Comparison of ENCODE assay signal across 15 mouse cellular contexts in genomic region chr8:93627626-93628025, GRCm38 (mm10).
DNase-seq lines count a peak whose midpoint lies in the region; ATAC-seq lines count a peak whose summit lies in the region.
"Had no signal": no experiment of that assay in that cellular context is flagged by ENCODE, and none has a peak within 500 bp of the region (broad histone marks: within the 10 kb centered on the region; RNA-seq: fewer than 3 reads in every experiment).

No protein-coding gene starts in this region.

- H3K9ac ChIP-seq in hindbrain, embryonic 11.5 days (ENCODE audit: low read depth, low read length) = no peak overlapping the region
- H3K9ac ChIP-seq in forebrain, embryonic 15.5 days (replicated peaks) = no peak overlapping the region
- H3K9ac ChIP-seq: limb, embryonic 13.5 days had no signal

- no peak for ATAC-seq in hindbrain, embryonic 11.5 days (ENCODE audit: low FRiP score)
- peak; percentile 65 for ATAC-seq in forebrain, embryonic 15.5 days (replicated peaks)
- ATAC-seq in megakaryocyte progenitor cell, adult 5-6 weeks (replicated peaks; ENCODE audit: poor library complexity) = no peak
- ATAC-seq: intestine, postnatal 0 days had no signal

- no peak overlapping the region for H3K27ac ChIP-seq in hindbrain, embryonic 11.5 days (ENCODE audit: low read depth, low read length)
- H3K27ac ChIP-seq in hindbrain, embryonic 10.5 days = no peak overlapping the region
- peak overlapping the region; percentile 78 for H3K27ac ChIP-seq in forebrain, embryonic 15.5 days (replicated peaks)
- H3K27ac ChIP-seq: heart, adult 2 months; limb, embryonic 13.5 days had no signal

- no peak overlapping the region for H3K4me3 ChIP-seq in hindbrain, embryonic 11.5 days (ENCODE audit: low read depth, low read length)
- no peak overlapping the region for H3K4me3 ChIP-seq in hindbrain, embryonic 10.5 days
- no peak overlapping the region for H3K4me3 ChIP-seq in forebrain, embryonic 15.5 days
- H3K4me3 ChIP-seq: embryonic facial prominence, embryonic 12.5 days; heart, adult 2 months had no signal

- DNase-seq in cerebellum, postnatal 14 days = peak; percentile 26 to 32
- DNase-seq in cerebellum, adult 8-10 months = no peak
- peak; percentile 1 for DNase-seq in hindbrain, embryonic 11.5 days (ENCODE audit: low spot score)
- DNase-seq in hindbrain, embryonic 10.5 days (ENCODE audit: low spot score) = no peak
- peak; percentile 46 to 58 for DNase-seq in heart, postnatal 10 days
- no peak for DNase-seq in frontal cortex, postnatal 14 days (ENCODE audit: low spot score in 2 of 2)
- DNase-seq: adrenal gland, adult 2 months; kidney, postnatal 10 days; lung, postnatal 4 days had no signal

- 64% methylated on average over 6 of the region's 6 CpGs for WGBS in hindbrain, embryonic 11.5 days
- 71% methylated on average over 6 of the region's 6 CpGs for WGBS in hindbrain, embryonic 10.5 days
- 53% methylated on average over 6 of the region's 6 CpGs for WGBS in forebrain, embryonic 15.5 days

- H3K9me3 ChIP-seq in hindbrain, embryonic 11.5 days (ENCODE audit: control insufficient read depth, low read length) = no peaks in the 10 kb centered on the region
- H3K9me3 ChIP-seq in hindbrain, embryonic 10.5 days = no peaks in the 10 kb centered on the region
- no peaks in the 10 kb centered on the region for H3K9me3 ChIP-seq in forebrain, embryonic 15.5 days
- H3K9me3 ChIP-seq: embryonic facial prominence, embryonic 12.5 days; limb, embryonic 13.5 days had no signal

- H3K27me3 ChIP-seq in hindbrain, embryonic 11.5 days (ENCODE audit: control insufficient read depth, insufficient read depth, low read length) = no peaks in the 10 kb centered on the region
- no peaks in the 10 kb centered on the region for H3K27me3 ChIP-seq in hindbrain, embryonic 10.5 days (ENCODE audit: insufficient read depth, poor library complexity, severe bottlenecking)
- no peaks in the 10 kb centered on the region for H3K27me3 ChIP-seq in forebrain, embryonic 15.5 days
- H3K27me3 ChIP-seq: embryonic facial prominence, embryonic 12.5 days; limb, embryonic 13.5 days had no signal

- H3K4me1 ChIP-seq in hindbrain, embryonic 11.5 days (replicated peaks; ENCODE audit: control insufficient read depth, insufficient read depth, low read length) = 0 out of 2 replicates have a peak, but pooled peaks cover 3% of the 10 kb centered on the region
- H3K4me1 ChIP-seq in hindbrain, embryonic 10.5 days (replicated peaks) = peaks cover 14% of the 10 kb centered on the region
- peaks cover 16% of the 10 kb centered on the region for H3K4me1 ChIP-seq in forebrain, embryonic 15.5 days

- no peak overlapping the region for H3K4me2 ChIP-seq in hindbrain, embryonic 11.5 days (replicated peaks; ENCODE audit: low read depth, low read length)
- peak overlapping the region; percentile 24 for H3K4me2 ChIP-seq in forebrain, embryonic 15.5 days (replicated peaks)

- no peaks in the 10 kb centered on the region for H3K36me3 ChIP-seq in hindbrain, embryonic 11.5 days (ENCODE audit: control insufficient read depth, insufficient read depth, low read length)
- H3K36me3 ChIP-seq in hindbrain, embryonic 10.5 days = no peaks in the 10 kb centered on the region
- H3K36me3 ChIP-seq in forebrain, embryonic 15.5 days = no peaks in the 10 kb centered on the region
- H3K36me3 ChIP-seq: embryonic facial prominence, embryonic 12.5 days; limb, embryonic 13.5 days had no signal

- intact Hi-C loops in heart, postnatal 10 days (cut with DNase I) = no loop called here

Comparison
In these comparisons a context has a peak if more than half of its experiments do, and no peak if none do; other contexts are left out.
1. DNase-seq: peak in cerebellum, postnatal 14 days (2 of 2), hindbrain, embryonic 11.5 days (single experiment) and heart, postnatal 10 days (2 of 2); none in cerebellum, adult 8-10 months (single experiment), hindbrain, embryonic 10.5 days (single experiment) and frontal cortex, postnatal 14 days (0 of 2).